ENCODE assay signal across 24 mouse cellular contexts in genomic region chr9:3310016-3310415, GRCm38 (mm10). TPM values are rescaled to one million over a fixed set of nuclear protein-coding genes. Genes with fewer than 3 reads are reported as not detected.
A peak's percentile ranks its signal among the peaks of the same experiment; 100 is the strongest.
DNase-seq lines count a peak whose midpoint lies in the region; ATAC-seq and TF ChIP-seq lines count a peak whose summit lies in the region.
"Had no signal": no experiment of that assay in that cellular context is flagged by ENCODE, and none has a peak within 500 bp of the region (broad histone marks: within the 10 kb centered on the region; RNA-seq: fewer than 3 reads in every experiment).

No protein-coding gene starts in this region.

- WGBS in hindbrain, embryonic 12.5 days = 80% methylated on average over 2 of the region's 2 CpGs
- WGBS in hindbrain, postnatal 0 days = 80% methylated on average over 2 of the region's 2 CpGs
- whole genome bisulfite sequencing in stomach, postnatal 0 days = 79% methylated on average over 2 of the region's 2 CpGs

- peaks cover 22% of the 10 kb centered on the region for H3K9me3 ChIP-seq in hindbrain, embryonic 12.5 days (replicated peaks)
- peaks cover 6% of the 10 kb centered on the region; the same call in 1 of the 2 replicates for H3K9me3 ChIP-seq in hindbrain, postnatal 0 days (ENCODE audit: low read length)
- no peaks in the 10 kb centered on the region for H3K9me3 ChIP-seq in stomach, postnatal 0 days (ENCODE audit: control insufficient read depth, low read length)
- H3K9me3 ChIP-seq: embryonic facial prominence, embryonic 15.5 days had no signal

- no peak overlapping the region for H3K4me3 ChIP-seq in hindbrain, embryonic 12.5 days
- H3K4me3 ChIP-seq in hindbrain, postnatal 0 days (ENCODE audit: low read length) = no peak overlapping the region
- H3K4me3 ChIP-seq in stomach, postnatal 0 days (ENCODE audit: low read depth, low read length) = no peak overlapping the region
- H3K4me3 ChIP-seq: embryonic facial prominence, embryonic 15.5 days; gastrocnemius, adult 2 months; hindbrain, embryonic 13.5 days had no signal

- TF ChIP-seq EP300 in stomach, postnatal 0 days (optimal IDR thresholded peaks at IDR 0.05) = no peak

- H3K9ac ChIP-seq in hindbrain, embryonic 12.5 days = no peak overlapping the region
- H3K9ac ChIP-seq in hindbrain, postnatal 0 days (replicated peaks; ENCODE audit: low read length) = no peak overlapping the region
- no peak overlapping the region for H3K9ac ChIP-seq in stomach, postnatal 0 days (ENCODE audit: low read length)
- H3K9ac ChIP-seq: embryonic facial prominence, embryonic 15.5 days; forebrain, postnatal 0 days; hindbrain, embryonic 13.5 days had no signal

- no peak overlapping the region for H3K27ac ChIP-seq in hindbrain, embryonic 12.5 days
- H3K27ac ChIP-seq in hindbrain, postnatal 0 days = no peak overlapping the region
- no peak overlapping the region for H3K27ac ChIP-seq in stomach, postnatal 0 days (replicated peaks)
- H3K27ac ChIP-seq: embryonic facial prominence, embryonic 15.5 days; gastrocnemius, adult 2 months; hindbrain, embryonic 13.5 days had no signal

- H3K36me3 ChIP-seq in hindbrain, embryonic 12.5 days = no peaks in the 10 kb centered on the region
- H3K36me3 ChIP-seq in hindbrain, postnatal 0 days (ENCODE audit: insufficient read depth, low read length) = no peaks in the 10 kb centered on the region
- no peaks in the 10 kb centered on the region for H3K36me3 ChIP-seq in stomach, postnatal 0 days (ENCODE audit: control insufficient read depth, insufficient read depth, low read length)
- H3K36me3 ChIP-seq: embryonic facial prominence, embryonic 15.5 days; G1E; hindbrain, embryonic 13.5 days had no signal

- H3K4me1 ChIP-seq in hindbrain, embryonic 12.5 days = no peaks in the 10 kb centered on the region
- no peaks in the 10 kb centered on the region for H3K4me1 ChIP-seq in hindbrain, postnatal 0 days (ENCODE audit: insufficient read depth, low read length)
- no peaks in the 10 kb centered on the region for H3K4me1 ChIP-seq in stomach, postnatal 0 days (replicated peaks; ENCODE audit: control insufficient read depth, insufficient read depth)
- H3K4me1 ChIP-seq: embryonic facial prominence, embryonic 15.5 days; hindbrain, embryonic 13.5 days had no signal

- H3K27me3 ChIP-seq in hindbrain, embryonic 12.5 days = no peaks in the 10 kb centered on the region
- no peaks in the 10 kb centered on the region for H3K27me3 ChIP-seq in hindbrain, postnatal 0 days (ENCODE audit: insufficient read depth, low read length)
- H3K27me3 ChIP-seq in stomach, postnatal 0 days (ENCODE audit: control insufficient read depth, insufficient read depth, low read length) = no peaks in the 10 kb centered on the region
- H3K27me3 ChIP-seq: CH12.LX; embryonic facial prominence, embryonic 15.5 days; hindbrain, embryonic 13.5 days had no signal

- TF ChIP-seq CTCF in hindbrain, postnatal 0 days (IDR thresholded peaks at IDR 0.05; ENCODE audit: low read depth) = no peak
- no peak for TF ChIP-seq CTCF in stomach, postnatal 0 days (IDR thresholded peaks at IDR 0.05; ENCODE audit: low read depth)

- DNase-seq in hindbrain, postnatal 0 days (ENCODE audit: low spot score) = no peak
- peak; percentile 2 for DNase-seq in 3T3-L1 (ENCODE audit: low read depth, low spot score)
- peak; percentile 2 for DNase-seq in NIH3T3 (ENCODE audit: low read depth)
- no peak for DNase-seq in stomach, postnatal 0 days (ENCODE audit: low spot score)
- DNase-seq in thymus, postnatal 25 days = no peak
- DNase-seq: adrenal gland, adult 2 months; adrenal gland, postnatal 14 days; cerebellum, adult 11 months; cerebellum, adult 2 months; cerebellum, adult 9-11 months; cerebellum, postnatal 25 days; forebrain, postnatal 0 days; gastrocnemius, adult 2 months; gastrocnemius, postnatal 14 days; heart, adult 18-20 months had no signal

- H3K4me2 ChIP-seq in hindbrain, embryonic 12.5 days (replicated peaks) = no peak overlapping the region
- H3K4me2 ChIP-seq in hindbrain, postnatal 0 days (ENCODE audit: low read depth, low read length) = no peak overlapping the region
- H3K4me2 ChIP-seq in stomach, postnatal 0 days (replicated peaks; ENCODE audit: low read depth) = no peak overlapping the region
- H3K4me2 ChIP-seq: embryonic facial prominence, embryonic 15.5 days; hindbrain, embryonic 13.5 days had no signal

- ATAC-seq in hindbrain, embryonic 12.5 days (ENCODE audit: low FRiP score) = peak; percentile 54; the same call in 1 of the 2 replicates
- ATAC-seq in hindbrain, postnatal 0 days = no peak
- ATAC-seq in stomach, postnatal 0 days (ENCODE audit: low FRiP score, low TSS enrichment) = 0 out of 2 replicates have a peak, but pooled peaks have one; percentile 24
- ATAC-seq: forebrain, embryonic 14.5 days; forebrain, postnatal 0 days; hindbrain, embryonic 16.5 days; inflammation-experienced regulatory T-cells, adult 6 months; intestine, embryonic 16.5 days had no signal

RNA-seq across cellular contexts. Expression of gene Alkbh8, which starts 24.9 kb away (rescaled TPM):
- 50.4 and 53.0 TPM in 2 replicates for polyA plus RNA-seq in hindbrain, embryonic 12.5 days (2016; fragmentation: Nextera tagmentation; extraction: Ambion mirVana)
- 14.4 and 18.4 TPM in 2 replicates for total RNA-seq in hindbrain, postnatal 0 days (2014; rRNA removed)
- polyA plus RNA-seq in hindbrain, postnatal 0 days (2015; fragmentation: Nextera tagmentation; extraction: Ambion mirVana) = 41.1 and 44.9 TPM in 2 replicates
- 7.9 and 8.7 TPM in 2 replicates for polyA plus RNA-seq in stomach, postnatal 0 days (2015; fragmentation: Nextera tagmentation; extraction: Ambion mirVana)

Comparison
In these comparisons a context has a peak if more than half of its experiments do, and no peak if none do; other contexts are left out.
1. DNase-seq: peak in 3T3-L1 (single experiment) and NIH3T3 (single experiment); none in hindbrain, postnatal 0 days (single experiment), stomach, postnatal 0 days (single experiment) and thymus, postnatal 25 days (single experiment).